Mouse (Mus musculus) CD4-positive, CD25-positive, alpha-beta regulatory T cell, adult 2 months (primary cell): ENCODE data around the gene Itln1.

Experiments
- DNase-seq: peaks from one replicate; pipeline ENCODE4 v3.0.0-alpha.2; 2012; ENCODE audit warnings: low read depth, low spot score

Itln1 gene

DNA sequence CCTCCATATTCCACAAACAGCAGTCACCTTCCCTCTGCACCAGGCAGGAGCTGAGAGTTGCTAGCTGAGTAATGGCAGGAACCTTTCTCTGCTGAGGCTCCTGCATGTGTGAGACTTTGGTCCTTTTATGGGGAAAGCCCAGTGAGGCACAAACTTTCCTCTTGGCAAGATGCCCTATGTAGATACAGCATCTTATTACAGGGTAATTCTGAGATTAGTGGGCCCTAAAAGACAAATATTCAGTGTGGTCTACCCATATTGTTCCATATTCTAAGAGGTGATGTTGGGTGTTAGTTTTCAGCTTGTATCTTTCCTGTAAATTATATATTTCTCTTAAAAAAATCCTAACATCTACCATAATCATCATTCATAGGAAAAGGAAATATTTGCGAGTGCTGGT lies at the start of gene Itln1:
Itln1 (minus strand) TSS at position 101 of the 400 bp plus-strand sequence.
- DNase-seq, result no peak

GRCm38 (mm10) chr1:171584584-171584983 lies 49.5 kb upstream of the Itln1 start:
- DNase-seq, result no peak

- no peak for DNase-seq
These were observed 42.1 kb upstream of the Itln1 start for GRCm38 (mm10) chr1:171577168-171577567.

- DNase-seq, result no peak
These were observed 33.3 kb upstream of the Itln1 start for GRCm38 (mm10) chr1:171568436-171568835.

GRCm38 (mm10) chr1:171566777-171567176 lies 31.7 kb upstream of the Itln1 start:
- DNase-seq, result peak; percentile 86

- DNase-seq, result peak; percentile 48
These were observed 30.8 kb upstream of the Itln1 start for GRCm38 (mm10) chr1:171565888-171566287.

GRCm38 (mm10) chr1:171564247-171564646 lies 29.2 kb upstream of the Itln1 start:
- DNase-seq, result peak; percentile 76

GRCm38 (mm10) chr1:171563042-171563441 lies 27.9 kb upstream of the Itln1 start:
- DNase-seq, result no peak

DNA sequence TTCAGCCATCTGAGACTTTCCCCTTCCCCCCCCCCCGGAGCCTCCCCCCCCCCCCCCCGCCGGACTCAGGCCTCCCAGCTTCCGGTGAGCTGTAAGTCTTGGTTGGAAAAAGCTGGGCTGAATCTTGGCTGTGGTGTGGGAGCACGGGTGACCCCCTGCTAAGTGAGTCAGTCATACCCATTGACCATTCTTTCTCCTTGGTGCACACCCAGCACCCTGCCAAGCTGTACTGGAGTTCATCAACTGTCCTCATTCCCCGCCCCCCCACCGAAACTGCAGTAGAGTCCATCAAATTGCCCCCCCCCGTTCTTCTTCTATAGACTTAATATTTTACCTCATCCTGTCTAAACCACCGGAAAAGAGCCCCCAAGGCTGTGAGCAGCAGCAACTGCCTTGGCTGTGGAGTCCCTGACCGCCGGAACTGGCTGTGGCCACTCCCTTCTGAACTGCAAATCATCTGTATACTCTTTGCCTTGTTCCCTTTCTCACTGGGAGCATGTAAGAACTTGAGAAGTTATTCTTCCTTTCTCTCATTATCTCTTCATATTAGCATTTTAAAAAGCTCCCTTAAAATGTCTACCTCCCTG lies 26.6 kb upstream of the Itln1 start:
- peak; percentile 21 for DNase-seq

DNA sequence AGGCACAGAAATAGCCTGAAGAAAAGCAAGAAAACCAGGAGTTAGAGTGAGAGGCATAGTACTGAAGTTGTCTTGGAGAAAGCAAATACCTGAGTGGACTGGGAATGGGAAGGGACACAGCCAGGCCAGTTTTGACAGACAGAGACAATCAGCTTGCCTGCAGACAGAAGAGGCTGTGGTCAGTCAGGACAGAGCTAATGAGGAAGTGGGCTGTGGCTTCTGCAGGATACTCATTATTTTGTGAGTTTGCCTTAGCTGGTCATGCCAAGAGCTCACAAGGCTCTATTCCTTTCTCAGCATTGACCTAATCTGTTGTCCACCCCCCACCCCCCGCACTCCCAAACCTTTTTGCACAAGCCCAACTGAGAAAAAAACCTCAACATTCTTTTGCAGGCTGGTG lies 26.1 kb upstream of the Itln1 start:
- no peak for DNase-seq

DNA sequence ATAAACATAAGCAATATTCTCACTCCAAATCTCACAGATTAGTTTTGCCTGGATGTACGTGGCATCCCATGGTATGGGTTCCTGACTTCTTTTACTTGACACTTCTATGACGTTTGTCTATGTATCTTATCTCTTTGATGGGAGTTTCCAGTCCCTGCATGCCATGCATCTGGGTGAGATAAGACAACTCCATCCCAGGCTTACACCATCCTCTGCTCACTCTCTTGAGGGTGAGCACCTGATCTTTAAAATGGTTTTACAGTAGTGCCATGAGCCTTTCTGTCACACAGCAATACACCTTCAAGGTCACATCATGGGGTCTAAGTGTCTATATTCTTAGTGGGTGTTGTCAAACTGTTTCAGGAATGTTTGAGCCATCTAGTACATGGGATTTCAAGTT lies 25.2 kb upstream of the Itln1 start:
- no peak for DNase-seq

DNA sequence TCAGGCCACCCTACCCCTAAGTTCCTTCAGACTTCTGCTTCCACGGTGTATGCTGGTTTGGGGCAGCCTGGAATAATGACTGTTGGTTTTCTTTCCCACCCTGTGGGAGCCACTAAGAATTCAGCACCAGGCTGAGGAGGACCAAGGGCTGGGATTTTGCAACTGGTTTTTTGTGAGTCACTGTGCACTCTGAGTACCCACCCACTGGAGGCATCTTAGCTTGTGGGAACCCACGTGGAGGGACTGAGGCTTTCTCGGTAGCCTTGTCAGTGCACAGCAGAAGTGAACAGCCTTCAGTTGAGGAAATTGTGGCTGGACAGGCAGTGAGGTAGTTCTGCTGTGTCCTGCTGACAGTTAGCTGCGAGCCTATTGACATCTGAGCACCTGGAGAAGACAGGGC lies 23.8 kb upstream of the Itln1 start, which contains the start of gene Cd244a:
Cd244a (plus strand) TSS at position 296 of the 400 bp plus-strand sequence.
- no peak for DNase-seq

GRCm38 (mm10) chr1:171558407-171558806 lies 23.3 kb upstream of the Itln1 start:
- DNase-seq, result no peak

DNA sequence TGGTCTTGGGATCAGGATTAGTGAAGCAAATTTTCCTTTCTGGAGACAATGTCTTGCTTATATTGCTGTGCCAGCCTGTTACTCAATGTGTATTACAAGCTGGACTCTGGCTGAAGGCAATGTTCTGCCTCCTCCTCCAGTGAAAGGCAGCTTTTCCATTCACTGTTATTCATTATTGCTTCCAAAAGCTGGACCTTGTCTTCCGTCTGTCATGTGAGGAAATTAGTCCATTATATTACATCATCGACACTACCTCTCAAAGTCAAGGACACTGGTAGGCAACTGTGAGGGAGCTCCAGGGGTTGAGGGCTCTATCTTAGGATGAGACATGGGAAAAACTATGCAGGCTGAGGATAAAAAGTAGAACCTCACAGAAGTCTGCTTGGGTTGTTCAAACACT lies 21.3 kb upstream of the Itln1 start:
- DNase-seq, result no peak

DNA sequence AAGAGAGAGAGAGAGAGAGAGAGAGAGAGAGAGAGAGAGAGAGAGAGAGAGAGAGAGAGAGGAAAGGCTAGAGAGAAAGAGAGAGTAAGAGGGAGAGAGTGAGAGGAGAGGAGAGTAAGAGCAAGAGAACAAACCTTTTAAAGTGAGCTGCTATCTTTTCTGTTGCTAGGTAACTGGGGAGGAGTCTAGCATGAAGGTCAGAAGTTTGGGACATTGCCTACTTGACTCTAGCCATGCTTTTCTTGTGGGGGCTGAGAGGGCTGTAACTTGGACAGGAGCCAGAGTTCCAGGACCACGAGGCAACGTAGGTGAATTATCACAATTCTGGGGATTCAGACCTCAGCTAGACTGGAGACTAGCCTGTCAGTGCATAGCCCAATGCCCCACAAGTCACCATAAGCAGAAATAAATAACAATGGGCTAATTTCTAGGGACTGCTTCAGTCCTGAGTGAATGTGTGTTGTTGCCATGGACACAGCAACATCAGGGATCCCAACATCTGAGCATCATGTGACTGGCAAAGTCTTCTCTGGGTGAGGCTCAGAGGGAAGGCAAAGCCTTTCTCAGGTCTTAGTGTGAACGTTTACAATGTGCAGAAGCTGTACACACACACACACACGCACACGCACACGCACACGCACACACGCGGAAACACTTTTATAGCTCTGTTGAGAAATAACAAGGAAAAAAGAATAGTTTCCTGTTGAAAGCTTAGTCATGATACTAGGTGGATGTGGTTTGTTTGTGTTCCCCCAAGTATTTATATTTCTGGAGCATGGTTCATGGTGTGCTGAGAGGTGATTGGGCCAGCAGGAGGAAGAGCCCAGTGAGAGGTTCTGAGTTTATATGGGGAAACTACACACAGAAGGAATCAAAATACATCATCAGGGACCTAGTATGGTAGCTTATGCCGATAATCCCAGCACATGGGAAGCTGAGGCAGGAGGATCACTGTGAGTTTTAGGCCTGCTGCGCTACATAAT lies 18.6 kb upstream of the Itln1 start:
- no peak for DNase-seq

- no peak for DNase-seq
These were observed 17.1 kb upstream of the Itln1 start for GRCm38 (mm10) chr1:171552230-171552629.

GRCm38 (mm10) chr1:171551326-171551725 lies 16.2 kb upstream of the Itln1 start:
- DNase-seq, result peak; percentile 19

GRCm38 (mm10) chr1:171540694-171541093 lies 5.6 kb upstream of the Itln1 start:
- DNase-seq, result no peak

- DNase-seq, result no peak
These were observed 537 bp downstream of the Itln1 start for GRCm38 (mm10) chr1:171534557-171534956.

- peak; percentile 68 for DNase-seq
These were observed 2.3 kb downstream of the Itln1 start for GRCm38 (mm10) chr1:171532830-171533229.

GRCm38 (mm10) chr1:171531367-171531766 lies 3.7 kb downstream of the Itln1 start:
- no peak for DNase-seq

DNA sequence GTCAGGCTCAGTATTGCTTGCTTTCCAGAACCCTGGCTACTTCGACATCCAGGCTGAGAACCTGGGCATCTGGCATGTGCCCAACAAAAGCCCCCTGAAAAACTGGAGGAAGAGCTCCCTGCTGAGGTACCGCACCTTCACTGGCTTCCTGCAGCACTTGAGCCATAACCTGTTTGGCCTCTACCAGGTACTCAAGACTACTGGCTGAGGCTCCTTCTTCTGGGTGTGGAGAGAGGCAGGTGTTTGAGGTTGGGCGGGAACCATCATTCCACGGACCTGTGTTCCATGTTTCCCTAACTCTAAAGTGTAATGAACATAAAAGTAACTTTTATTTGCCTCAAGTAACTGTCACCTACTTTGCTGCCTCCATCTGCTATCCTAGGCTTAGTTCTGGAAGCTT lies 19.5 kb downstream of the Itln1 start:
- DNase-seq, result no peak

GRCm38 (mm10) chr1:171515039-171515438 lies 20.1 kb downstream of the Itln1 start:
- DNase-seq, result peak; percentile 54
